Mouse (Mus musculus) liver, embryonic 12.5 days (tissue): ENCODE measurements at regions not wholly inside any gene's neighbourhood (a gene's known extent, or its start where the extent isn't known, plus 50 kb on each side); places are given as distances from the start of the nearest gene placed in this dataset.

Experiments
- ATAC-seq: fragments of 200-750 bp; cut with Nextera tagmentation; 2 replicates; pipeline ENCODE4 v1.8.0; 2017; ENCODE audit warnings: moderate number of reproducible peaks, mild to moderate bottlenecking, moderate library complexity
- H3K27ac ChIP-seq: fragments of 300-500 bp; sonication (generic); 2 replicates; pipeline ENCODE4 v1.5.1; 2016; ENCODE audit warnings: mild to moderate bottlenecking
- H3K27me3 ChIP-seq: fragments of 300-500 bp; sonication (generic); replicated peaks from 2 replicates; pipeline ENCODE4 v1.6.1; 2016; ENCODE audit warnings: mild to moderate bottlenecking, moderate library complexity
- H3K36me3 ChIP-seq: fragments of 300-500 bp; sonication (generic); 2 replicates; pipeline ENCODE4 v1.6.1; 2016; ENCODE audit warnings: mild to moderate bottlenecking, moderate library complexity
- H3K4me1 ChIP-seq: fragments of 300-500 bp; sonication (generic); 2 replicates; pipeline ENCODE4 v1.6.1; 2016
- H3K4me2 ChIP-seq: fragments of 300-500 bp; sonication (generic); 2 replicates; pipeline ENCODE4 v1.6.1; 2016; ENCODE audit warnings: mild to moderate bottlenecking, moderate library complexity
- H3K4me3 ChIP-seq: fragments of 300-500 bp; sonication (generic); 2 replicates; pipeline ENCODE4 v1.5.1; 2016; ENCODE audit warnings: mild to moderate bottlenecking, moderate library complexity
- H3K9ac ChIP-seq: fragments of 300-500 bp; sonication (generic); 2 replicates; pipeline ENCODE4 v1.6.1; 2016; ENCODE audit warnings: mild to moderate bottlenecking, moderate library complexity
- H3K9me3 ChIP-seq: fragments of 300-500 bp; sonication (generic); replicated peaks from 2 replicates; pipeline ENCODE4 v1.6.1; 2016; ENCODE audit warnings: mild to moderate bottlenecking, moderate library complexity
- whole genome bisulfite sequencing: fragments of 180-500 bp; shearing (Covaris S2); methylation state at CpG from one replicate; pipeline ENCODE4 v1.1.7; 2016; ENCODE audit not compliant: insufficient replicate concordance; 5-methylcytosine and 5-hydroxymethylcytosine counted together

GRCm38 (mm10) chr13:52009231-52009630 is 162.8 kb downstream of the Gadd45g start:
- H3K4me1 ChIP-seq: peaks cover 14% of the 10 kb centered on the region
- H3K36me3 ChIP-seq: no peaks in the 10 kb centered on the region
- H3K9ac ChIP-seq: no peak overlapping the region
- no peak for ATAC-seq
- WGBS: 63% methylated on average over 4 of the region's 4 CpGs
- no peaks in the 10 kb centered on the region for H3K9me3 ChIP-seq
- no peak overlapping the region for H3K4me3 ChIP-seq
- no peaks in the 10 kb centered on the region for H3K27me3 ChIP-seq
- no peak overlapping the region for H3K27ac ChIP-seq
- no peak overlapping the region for H3K4me2 ChIP-seq

DNA sequence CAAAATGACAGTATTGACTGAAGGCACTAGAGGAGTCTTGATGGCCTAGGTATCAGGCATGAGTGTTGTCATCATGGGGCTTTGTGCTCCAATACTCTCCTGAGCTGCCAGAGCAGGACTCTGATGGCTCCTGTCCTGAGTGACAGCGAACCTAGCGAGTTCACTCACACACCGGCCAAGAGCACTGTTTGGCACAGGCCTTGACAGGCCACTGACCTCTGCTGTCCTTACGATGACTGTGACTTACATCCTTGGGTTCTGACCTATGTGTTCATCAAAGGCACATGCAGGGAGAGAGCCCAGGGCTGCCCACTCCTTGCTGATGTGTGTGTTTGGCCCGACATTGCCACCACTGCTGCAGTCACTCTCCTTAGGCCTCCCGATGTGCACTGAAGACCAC is 163.3 kb downstream of the Gadd45g start:
- Histone ChIP-seq H3K27me3 (no peaks in the 10 kb centered on the region), H3K27ac (no peak overlapping the region), H3K4me1 (peaks cover 11% of the 10 kb centered on the region), H3K9me3 (no peaks in the 10 kb centered on the region), H3K9ac (no peak overlapping the region), H3K4me2 (no peak overlapping the region), H3K36me3 (no peaks in the 10 kb centered on the region), H3K4me3 (no peak overlapping the region)
- WGBS: 73% methylated on average over 6 of the region's 6 CpGs
- ATAC-seq: no peak

DNA sequence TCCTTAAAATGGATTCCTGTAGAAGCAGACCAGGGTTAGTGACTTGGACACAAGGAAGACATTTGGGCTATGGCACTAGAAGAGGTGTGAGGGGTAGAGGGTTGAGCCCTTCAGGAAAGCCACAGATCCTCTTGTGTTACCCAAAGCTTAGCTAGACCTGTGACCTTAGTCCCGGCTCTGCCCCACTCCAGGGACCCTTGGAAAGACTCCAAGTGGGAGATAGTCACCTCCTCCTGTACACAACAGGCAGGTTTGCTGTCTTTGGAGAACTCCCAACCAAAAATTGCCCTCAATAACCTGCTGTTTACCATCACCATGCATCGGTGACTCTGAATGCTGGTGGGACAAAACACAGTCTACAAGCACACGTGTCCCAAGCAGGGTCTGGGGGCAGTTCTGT is 164.5 kb downstream of the Gadd45g start:
- no peak overlapping the region for H3K27ac ChIP-seq
- H3K9ac ChIP-seq: no peak overlapping the region
- no peak overlapping the region for H3K4me2 ChIP-seq
- H3K4me3 ChIP-seq: no peak overlapping the region
- 65% methylated on average over 3 of the region's 3 CpGs for WGBS
- ATAC-seq: no peak
- peaks cover 11% of the 10 kb centered on the region for H3K4me1 ChIP-seq
- H3K27me3 ChIP-seq: no peaks in the 10 kb centered on the region
- H3K36me3 ChIP-seq: no peaks in the 10 kb centered on the region
- no peaks in the 10 kb centered on the region for H3K9me3 ChIP-seq

DNA sequence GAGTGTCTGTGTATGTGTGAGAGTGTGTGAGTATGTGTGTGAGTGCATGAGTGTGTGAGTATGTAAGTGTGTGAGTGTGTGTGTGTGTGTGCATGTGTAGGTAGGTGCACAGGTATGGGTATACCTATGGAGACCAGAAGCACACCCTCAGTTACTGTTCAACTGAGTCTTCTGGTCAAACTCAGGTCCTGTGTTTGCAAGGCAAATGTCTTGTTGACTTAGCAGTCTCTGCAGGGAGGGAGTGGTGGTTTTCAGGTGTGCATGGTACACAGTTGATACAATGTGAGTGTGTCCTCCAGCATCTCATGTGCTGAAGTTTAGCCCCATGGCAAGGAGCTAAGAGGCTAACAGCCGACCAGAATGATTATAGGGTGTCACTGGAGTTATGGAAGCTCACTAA is 166.7 kb downstream of the Gadd45g start:
- WGBS: 62% methylated on average over 1 of the region's 1 CpGs
- no peak for ATAC-seq
- H3K4me3 ChIP-seq: no peak overlapping the region
- 0 out of 2 replicates have a peak, but pooled peaks cover 6% of the 10 kb centered on the region for H3K4me1 ChIP-seq
- H3K27me3 ChIP-seq: no peaks in the 10 kb centered on the region
- H3K27ac ChIP-seq: no peak overlapping the region
- no peak overlapping the region for H3K4me2 ChIP-seq
- no peak overlapping the region for H3K9ac ChIP-seq
- no peaks in the 10 kb centered on the region for H3K36me3 ChIP-seq
- no peaks in the 10 kb centered on the region for H3K9me3 ChIP-seq

GRCm38 (mm10) chr13:52013757-52014156 is 167.3 kb downstream of the Gadd45g start:
- no peak overlapping the region for H3K4me3 ChIP-seq
- no peak overlapping the region for H3K9ac ChIP-seq
- 57% methylated on average over 2 of the region's 2 CpGs for WGBS
- H3K36me3 ChIP-seq: no peaks in the 10 kb centered on the region
- no peak for ATAC-seq
- H3K9me3 ChIP-seq: no peaks in the 10 kb centered on the region
- no peaks in the 10 kb centered on the region for H3K27me3 ChIP-seq
- 0 out of 2 replicates have a peak, but pooled peaks cover 6% of the 10 kb centered on the region for H3K4me1 ChIP-seq
- no peak overlapping the region for H3K27ac ChIP-seq
- H3K4me2 ChIP-seq: no peak overlapping the region

DNA sequence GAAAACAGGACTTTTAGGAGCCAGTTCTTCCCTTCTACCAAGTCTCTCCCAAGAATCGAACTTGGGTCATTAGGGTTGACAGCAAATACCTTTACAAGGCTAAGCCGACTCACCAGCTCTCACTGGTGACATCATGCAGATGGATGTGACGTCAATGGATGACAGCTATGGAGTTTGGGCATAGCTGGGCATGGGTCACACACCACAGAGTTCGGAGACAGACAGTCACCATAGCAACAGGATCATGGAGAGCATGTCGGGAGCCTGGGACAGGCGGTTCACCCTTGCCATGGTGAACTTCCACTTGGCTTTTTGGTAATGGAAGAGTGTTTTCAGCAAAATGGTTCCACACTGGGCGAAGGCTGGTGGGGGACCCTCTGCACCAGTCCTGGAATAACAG is 168.1 kb downstream of the Gadd45g start:
- no peaks in the 10 kb centered on the region for H3K9me3 ChIP-seq

DNA sequence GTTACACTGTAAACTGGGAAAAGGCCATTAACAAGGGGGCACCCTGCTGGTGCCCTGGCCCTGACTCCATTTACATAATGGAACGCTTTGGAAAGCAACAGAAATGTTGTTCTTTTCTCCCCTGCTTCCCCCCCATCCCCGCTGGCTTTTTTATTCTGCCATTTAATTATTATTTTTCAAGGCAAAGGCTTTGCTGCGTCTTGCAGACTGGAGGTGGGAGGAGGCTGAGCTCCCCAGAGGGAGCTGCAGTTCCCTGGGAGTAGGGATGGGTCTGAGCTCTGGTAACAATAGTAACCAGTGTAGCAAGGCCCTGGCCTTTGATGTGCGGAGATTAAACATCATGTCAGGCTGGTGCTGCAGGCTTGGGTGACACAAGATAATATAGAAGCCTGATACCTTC is 168.6 kb downstream of the Gadd45g start:
- Histone ChIP-seq H3K36me3 (no peaks in the 10 kb centered on the region), H3K9ac (no peak overlapping the region), H3K9me3 (no peaks in the 10 kb centered on the region), H3K27me3 (no peaks in the 10 kb centered on the region), H3K4me3 (no peak overlapping the region), H3K4me2 (no peak overlapping the region), H3K4me1 (0 out of 2 replicates have a peak, but pooled peaks cover 6% of the 10 kb centered on the region), H3K27ac (no peak overlapping the region)
- ATAC-seq: no peak
- 48% methylated on average over 4 of the region's 4 CpGs for WGBS

More for the DNA sequence above, 168.1 kb downstream of the Gadd45g start:
- 0 out of 2 replicates have a peak, but pooled peaks cover 6% of the 10 kb centered on the region for H3K4me1 ChIP-seq
- ATAC-seq: no peak
- H3K4me2 ChIP-seq: no peak overlapping the region
- H3K4me3 ChIP-seq: no peak overlapping the region
- H3K36me3 ChIP-seq: no peaks in the 10 kb centered on the region
- H3K9ac ChIP-seq: no peak overlapping the region
- H3K27ac ChIP-seq: no peak overlapping the region
- H3K27me3 ChIP-seq: no peaks in the 10 kb centered on the region
- 76% methylated on average over 7 of the region's 7 CpGs for WGBS

DNA sequence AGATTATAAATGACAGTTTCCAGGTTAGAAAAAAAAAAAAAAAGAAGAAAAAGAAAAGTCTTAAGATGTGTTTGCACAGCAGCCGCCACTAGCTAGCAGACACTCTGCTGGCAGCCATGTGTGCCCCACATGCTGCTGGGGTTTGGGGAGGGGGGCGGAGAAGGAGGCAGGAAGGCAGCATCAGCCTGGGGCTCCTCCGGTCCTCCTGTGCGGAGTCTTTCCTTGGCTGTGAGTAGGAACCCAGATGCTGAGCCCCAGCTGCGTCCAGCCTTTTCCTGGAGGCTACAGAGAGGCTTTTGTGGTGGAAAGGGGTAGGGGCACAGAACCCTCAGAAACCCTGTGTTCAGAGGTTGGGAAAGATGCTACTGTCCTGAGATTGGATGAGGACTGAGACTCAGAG is 169.0 kb downstream of the Gadd45g start:
- Histone ChIP-seq H3K36me3 (no peaks in the 10 kb centered on the region), H3K27ac (no peak overlapping the region), H3K4me1 (0 out of 2 replicates have a peak, but pooled peaks cover 6% of the 10 kb centered on the region), H3K9ac (no peak overlapping the region), H3K9me3 (no peaks in the 10 kb centered on the region), H3K4me3 (no peak overlapping the region), H3K27me3 (no peaks in the 10 kb centered on the region), H3K4me2 (no peak overlapping the region)
- WGBS: 76% methylated on average over 5 of the region's 5 CpGs
- no peak for ATAC-seq

- H3K27ac ChIP-seq: no peak overlapping the region
Observed at GRCm38 (mm10) chr13:52017598-52018190, 171.2 kb downstream of the Gadd45g start.

GRCm38 (mm10) chr13:52019647-52020046 is 173.2 kb downstream of the Gadd45g start:
- no peaks in the 10 kb centered on the region for H3K27me3 ChIP-seq
- H3K4me1 ChIP-seq: peaks cover 12% of the 10 kb centered on the region; the same call in 1 of the 2 replicates
- H3K9me3 ChIP-seq: no peaks in the 10 kb centered on the region
- H3K27ac ChIP-seq: no peak overlapping the region
- no peaks in the 10 kb centered on the region for H3K36me3 ChIP-seq
- H3K4me2 ChIP-seq: no peak overlapping the region
- WGBS: 73% methylated on average over 8 of the region's 8 CpGs
- H3K9ac ChIP-seq: no peak overlapping the region
- H3K4me3 ChIP-seq: no peak overlapping the region
- no peak for ATAC-seq

More at GRCm38 (mm10) chr13:52017598-52018190, 171.2 kb downstream of the Gadd45g start:
- Histone ChIP-seq H3K4me3 (no peak overlapping the region), H3K9ac (no peak overlapping the region), H3K4me1 (0 out of 2 replicates have a peak, but pooled peaks cover 6% of the 10 kb centered on the region), H3K27me3 (no peaks in the 10 kb centered on the region), H3K9me3 (no peaks in the 10 kb centered on the region), H3K4me2 (no peak overlapping the region), H3K36me3 (no peaks in the 10 kb centered on the region)
- ATAC-seq: no peak
- WGBS: 49% methylated on average over 11 of the region's 11 CpGs

GRCm38 (mm10) chr13:52021150-52021549 is 174.7 kb downstream of the Gadd45g start:
- H3K4me3 ChIP-seq: no peak overlapping the region
- no peaks in the 10 kb centered on the region for H3K36me3 ChIP-seq
- no peak overlapping the region for H3K9ac ChIP-seq
- no peak for ATAC-seq
- no peaks in the 10 kb centered on the region for H3K9me3 ChIP-seq
- H3K4me1 ChIP-seq: peaks cover 22% of the 10 kb centered on the region
- H3K27me3 ChIP-seq: no peaks in the 10 kb centered on the region
- no peak overlapping the region for H3K4me2 ChIP-seq
- H3K27ac ChIP-seq: no peak overlapping the region
- WGBS: 62% methylated on average over 11 of the region's 11 CpGs

DNA sequence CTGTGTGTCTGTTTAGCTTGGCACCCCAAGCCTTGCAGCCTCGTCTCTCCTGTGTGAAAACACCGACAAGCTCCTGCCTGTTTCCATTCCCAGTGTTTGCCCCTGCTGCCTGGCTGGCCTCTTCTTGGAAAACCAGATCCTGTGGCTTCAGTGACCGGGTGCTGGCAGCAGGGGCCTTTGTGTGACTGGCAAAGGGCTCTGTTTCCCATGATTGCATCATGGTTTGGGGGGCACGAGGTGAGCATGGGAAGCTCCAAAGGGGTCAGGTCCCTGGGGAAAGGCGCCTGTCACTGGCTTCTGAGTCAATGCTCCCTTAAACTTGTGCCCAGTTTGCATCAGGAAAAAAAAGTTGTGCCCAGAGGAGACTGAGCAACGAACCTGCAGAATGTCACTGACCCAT is 175.3 kb downstream of the Gadd45g start:
- H3K27me3 ChIP-seq: no peaks in the 10 kb centered on the region
- WGBS: 49% methylated on average over 6 of the region's 6 CpGs
- H3K27ac ChIP-seq: no peak overlapping the region
- H3K36me3 ChIP-seq: no peaks in the 10 kb centered on the region
- no peak overlapping the region for H3K4me2 ChIP-seq
- H3K9ac ChIP-seq: no peak overlapping the region
- ATAC-seq: no peak
- H3K4me1 ChIP-seq: peaks cover 22% of the 10 kb centered on the region
- no peaks in the 10 kb centered on the region for H3K9me3 ChIP-seq
- H3K4me3 ChIP-seq: no peak overlapping the region

- no peak for ATAC-seq
- Histone ChIP-seq H3K9ac (no peak overlapping the region), H3K4me3 (no peak overlapping the region), H3K27ac (no peak overlapping the region), H3K9me3 (no peaks in the 10 kb centered on the region), H3K4me1 (peaks cover 19% of the 10 kb centered on the region), H3K27me3 (no peaks in the 10 kb centered on the region), H3K4me2 (no peak overlapping the region), H3K36me3 (no peaks in the 10 kb centered on the region)
- WGBS: 69% methylated on average over 4 of the region's 4 CpGs
Observed at GRCm38 (mm10) chr13:52022529-52022928, 176.1 kb downstream of the Gadd45g start.
